Mouse (Mus musculus): Measurements from ENCODE around the gene Cers1. TPM values are rescaled to one million over a fixed set of nuclear protein-coding genes. Genes with fewer than 3 reads are reported as not detected.
A peak's percentile ranks its signal among the peaks of the same experiment; 100 is the strongest.

The Cers1 gene
- total RNA-seq, 2 experiments from 2014 or later, result 13.4 to 15.9 TPM

DNA sequence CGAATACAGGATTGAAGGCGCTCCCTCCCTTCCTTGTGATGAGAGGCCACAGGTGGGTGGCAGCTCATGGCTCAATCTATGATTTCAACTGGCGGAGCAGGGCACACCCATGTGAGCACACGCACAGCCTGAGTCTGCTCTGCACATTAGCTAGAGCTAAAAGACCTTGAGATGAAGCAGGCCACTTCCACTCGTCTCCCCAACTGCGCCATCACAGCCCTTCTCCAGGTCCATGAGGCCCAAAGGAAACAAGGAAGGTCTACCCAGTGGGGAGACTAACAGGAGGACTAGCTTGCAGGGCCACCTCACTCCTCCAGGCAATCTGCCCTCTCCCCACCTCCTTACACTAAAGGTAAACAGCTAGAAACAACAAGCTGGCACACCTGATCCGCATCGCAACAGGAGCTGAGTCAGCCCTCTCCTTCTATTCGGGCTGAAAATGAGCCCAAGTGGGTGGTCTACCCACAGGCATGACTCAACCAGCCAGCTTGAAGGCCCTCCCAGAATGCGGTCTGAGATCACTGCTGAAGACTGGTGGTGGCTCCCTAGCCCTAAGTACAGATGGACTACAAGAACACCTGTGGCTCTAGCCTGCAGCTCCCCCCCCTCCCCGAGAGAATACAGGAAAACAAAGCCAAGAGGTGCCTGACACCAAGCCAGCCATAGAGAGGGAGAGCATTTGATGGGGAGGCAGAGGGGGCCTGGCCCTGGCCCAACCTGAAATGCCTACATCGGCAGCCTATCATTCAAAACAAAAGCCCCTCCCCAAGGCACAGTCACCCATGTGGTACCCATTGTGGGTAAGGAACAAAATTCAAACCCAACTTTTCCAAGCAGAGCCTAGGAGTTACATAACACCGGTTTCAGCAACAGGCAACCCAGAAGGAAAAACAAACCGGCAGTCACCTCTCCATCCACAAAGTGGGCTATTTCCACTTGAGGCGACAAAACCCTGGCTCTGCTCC lies 35.7 kb downstream of the Cers1 start:
- no peak for DNase-seq (ENCODE audit: low spot score)

DNA sequence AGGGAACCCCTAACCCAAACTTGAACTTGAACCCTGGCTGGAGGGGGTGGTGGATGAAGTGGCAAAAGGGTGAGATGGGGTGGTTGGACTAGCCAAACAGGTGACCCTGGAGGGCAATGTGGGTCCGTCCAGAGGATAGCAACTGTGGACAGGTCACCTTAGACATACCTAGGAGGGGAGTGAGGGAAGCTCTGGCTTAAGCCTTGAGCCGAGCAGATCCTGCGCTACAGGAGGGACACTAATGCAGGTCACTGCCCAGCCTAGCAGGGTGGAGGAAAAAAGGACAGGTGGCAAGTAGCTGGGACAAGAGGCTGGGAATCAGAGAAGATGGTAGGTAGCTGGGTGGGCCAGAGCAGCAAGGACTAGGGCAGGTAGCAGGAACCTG lies 36.4 kb downstream of the Cers1 start:
- DNase-seq (ENCODE audit: low spot score), result no peak

DNA sequence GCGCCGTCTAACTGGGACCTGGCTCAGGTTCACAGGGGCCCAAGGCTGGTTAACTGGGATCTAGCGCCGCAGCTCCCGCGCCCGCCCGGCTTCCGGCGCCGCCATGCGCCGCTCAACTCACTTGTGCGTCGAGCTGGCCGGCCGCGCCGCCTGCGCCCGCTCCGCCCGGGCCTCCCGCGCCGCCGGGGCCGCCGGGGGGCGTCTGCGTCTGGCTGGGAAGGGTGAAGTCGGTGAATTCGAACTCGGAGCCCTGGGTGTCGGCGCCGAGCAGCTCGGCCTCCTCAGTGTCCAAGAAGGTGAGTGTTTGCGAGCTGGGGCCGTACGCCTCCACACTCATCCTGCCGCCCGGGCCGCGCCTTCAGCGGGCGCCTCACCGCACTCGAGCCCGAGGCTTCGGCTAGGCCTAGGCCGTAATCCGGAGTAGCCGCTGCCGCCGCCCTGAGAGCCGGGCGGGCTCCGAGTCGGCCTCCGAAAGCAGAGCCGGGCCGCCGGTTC lies 37.1 kb downstream of the Cers1 start:
- DNase-seq (ENCODE audit: low spot score), result no peak

DNA sequence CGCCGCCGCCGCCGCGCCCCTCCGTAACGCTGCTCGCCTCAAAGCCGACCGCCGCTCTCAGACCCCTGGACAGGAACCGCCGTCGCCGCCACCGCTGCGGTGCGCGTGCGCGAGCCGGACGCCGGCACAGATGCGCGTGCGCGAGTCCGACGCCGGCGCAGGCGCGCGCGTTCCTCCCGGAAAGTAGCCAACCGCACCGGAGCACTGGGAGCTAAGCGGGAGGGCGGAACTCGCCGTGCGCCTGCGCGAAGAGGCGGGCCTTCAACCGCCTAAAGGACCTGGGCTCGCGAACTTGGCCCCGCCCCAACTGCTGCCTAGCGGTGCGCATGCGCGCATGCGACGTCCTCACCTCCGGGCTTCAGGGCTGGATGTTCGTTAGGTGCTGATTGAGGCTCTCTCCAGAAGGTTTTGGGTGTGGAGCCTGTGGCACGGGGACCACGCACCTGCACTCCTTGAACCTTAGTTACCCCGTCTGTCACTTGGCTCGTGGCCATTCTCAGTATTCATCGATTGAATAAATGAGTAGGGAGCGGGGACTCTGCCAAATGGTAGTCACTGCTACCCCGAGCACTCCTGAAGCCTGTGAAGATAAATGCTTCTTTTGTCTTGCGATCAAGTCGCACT lies 37.7 kb downstream of the Cers1 start, which contains the start of gene Upf1:
TSS of gene Upf1 (minus strand) at position 85 of the 624 bp plus-strand sequence.
- DNase-seq (ENCODE audit: low spot score), result peak; percentile 99

DNA sequence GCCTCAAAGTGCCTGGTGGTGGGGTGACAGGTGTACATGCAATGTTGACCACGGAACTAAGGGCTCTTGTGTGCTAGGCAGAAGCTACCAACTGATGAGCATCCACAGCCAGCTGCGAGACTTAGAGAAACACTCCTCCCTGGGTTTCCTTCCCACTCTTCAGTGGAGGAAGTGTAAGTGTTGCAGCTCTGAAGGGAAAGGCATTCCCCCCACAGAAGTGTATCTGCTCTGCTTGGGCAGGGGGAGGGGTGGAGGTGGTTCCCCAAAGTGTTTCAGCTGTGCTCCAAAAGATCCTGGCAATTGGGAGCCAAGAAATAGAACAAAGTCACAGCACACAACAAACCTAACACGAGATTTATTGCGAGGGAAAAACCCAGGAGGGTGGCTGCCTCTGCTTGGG lies 38.4 kb downstream of the Cers1 start:
- no peak for DNase-seq (ENCODE audit: low spot score)

DNA sequence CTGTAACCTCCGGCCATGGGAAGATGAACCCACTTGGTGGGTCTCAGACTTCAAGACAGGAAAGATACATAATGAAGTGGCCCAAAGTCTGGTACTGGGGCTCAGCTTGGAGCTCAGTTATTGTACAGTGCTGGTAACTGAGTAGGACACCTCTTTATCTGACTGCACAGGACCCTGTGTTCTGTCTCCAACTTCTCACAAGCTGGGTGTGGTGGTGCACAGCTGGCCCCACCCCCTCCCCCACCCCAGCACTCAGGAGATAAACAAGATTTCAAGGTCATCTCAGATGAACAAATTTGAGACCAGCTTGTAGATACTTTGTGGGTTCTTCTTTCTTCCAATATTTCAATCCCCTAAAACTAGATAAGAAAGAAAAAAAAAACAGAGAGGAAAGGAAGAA lies 40.5 kb downstream of the Cers1 start:
- no peak for DNase-seq (ENCODE audit: low spot score)

DNA sequence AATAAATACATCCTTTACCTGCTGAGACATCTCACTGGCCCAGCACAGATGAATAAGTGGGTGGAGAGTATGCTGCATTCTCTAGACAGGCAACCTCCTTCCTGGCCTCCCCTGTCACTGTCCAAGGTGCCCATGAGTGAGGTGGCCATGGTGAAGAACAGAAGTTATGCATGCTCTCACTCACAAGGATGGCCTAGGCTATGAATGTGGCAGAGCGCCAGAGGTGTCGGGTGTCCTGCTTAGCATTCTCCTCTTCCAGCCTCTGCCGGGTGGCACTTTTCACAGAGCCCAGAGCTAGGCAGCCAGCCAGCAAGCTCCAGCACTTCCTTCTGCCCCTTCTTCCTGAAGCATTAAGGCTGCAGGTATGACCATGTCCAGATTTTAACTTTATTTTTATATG lies 43.8 kb downstream of the Cers1 start:
- peak; percentile 78 for DNase-seq (ENCODE audit: low spot score)

DNA sequence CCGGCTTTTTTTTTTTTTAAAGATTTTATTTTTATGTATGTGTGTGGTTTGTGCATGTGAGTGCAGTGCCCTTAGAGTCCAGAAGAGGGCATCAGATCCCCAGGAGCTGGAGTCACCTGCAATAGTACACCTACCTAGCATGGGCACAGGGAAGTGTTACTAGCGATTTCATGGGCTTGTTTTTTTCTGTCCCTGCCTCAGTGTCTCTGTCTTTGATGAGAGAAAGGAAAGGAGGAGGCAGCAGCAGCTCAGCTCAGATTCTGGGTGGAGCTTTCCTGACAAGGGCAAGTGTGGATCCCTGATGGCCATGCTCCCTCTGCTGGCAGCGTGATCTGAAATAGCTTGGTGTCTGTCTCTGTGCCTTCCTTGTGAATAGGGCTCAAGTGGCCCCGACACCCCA lies 45.2 kb downstream of the Cers1 start:
- no peak for DNase-seq (ENCODE audit: low spot score)

DNA sequence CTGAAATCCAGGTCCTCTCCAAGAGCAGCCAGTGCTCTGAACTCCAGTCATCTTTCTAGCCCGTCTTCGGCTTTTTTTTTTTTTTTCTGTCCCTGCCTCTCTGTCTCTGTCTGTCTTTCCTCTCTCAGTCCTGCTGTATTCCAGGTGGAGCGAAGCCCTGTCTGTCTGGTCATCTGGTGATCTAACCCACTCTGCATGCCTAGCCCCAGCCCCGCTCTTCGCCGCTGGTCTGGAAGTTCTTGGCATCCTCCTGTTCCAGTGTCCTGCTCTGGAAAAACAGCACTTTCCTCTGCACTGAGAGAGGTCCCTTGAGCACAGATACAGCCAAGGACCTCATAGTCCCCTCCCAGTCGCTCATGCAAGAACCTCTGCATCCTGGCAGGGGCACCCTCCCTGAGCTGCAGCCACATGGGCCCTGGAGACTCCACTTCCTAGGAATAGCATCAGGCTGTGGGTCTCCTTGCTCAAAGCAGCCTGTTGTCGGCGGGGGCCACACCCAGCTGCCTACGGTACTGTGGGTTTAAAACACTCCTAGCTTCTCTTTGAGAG lies 46.0 kb downstream of the Cers1 start:
- DNase-seq (ENCODE audit: low spot score), result no peak

DNA sequence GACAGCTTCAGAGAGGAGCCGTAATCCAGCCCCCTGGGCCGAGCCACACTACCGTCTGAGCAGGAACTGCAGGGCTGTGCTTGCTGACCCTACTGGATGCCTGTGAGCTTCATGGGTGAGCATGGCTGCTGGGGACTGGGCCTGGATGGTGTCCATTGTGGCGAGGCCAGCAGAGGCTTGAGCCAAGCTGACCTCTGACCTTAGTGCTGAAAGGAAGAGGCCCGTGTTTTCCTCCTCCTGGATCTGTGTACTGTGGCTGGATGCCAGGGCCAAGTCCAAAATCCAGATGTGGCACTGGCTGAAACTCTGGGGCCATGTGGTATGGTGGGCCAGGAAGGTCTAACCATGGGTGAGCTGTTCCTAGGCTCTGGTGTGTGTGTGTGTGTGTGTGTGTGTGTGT lies 48.5 kb downstream of the Cers1 start:
- no peak for DNase-seq (ENCODE audit: low spot score)

DNA sequence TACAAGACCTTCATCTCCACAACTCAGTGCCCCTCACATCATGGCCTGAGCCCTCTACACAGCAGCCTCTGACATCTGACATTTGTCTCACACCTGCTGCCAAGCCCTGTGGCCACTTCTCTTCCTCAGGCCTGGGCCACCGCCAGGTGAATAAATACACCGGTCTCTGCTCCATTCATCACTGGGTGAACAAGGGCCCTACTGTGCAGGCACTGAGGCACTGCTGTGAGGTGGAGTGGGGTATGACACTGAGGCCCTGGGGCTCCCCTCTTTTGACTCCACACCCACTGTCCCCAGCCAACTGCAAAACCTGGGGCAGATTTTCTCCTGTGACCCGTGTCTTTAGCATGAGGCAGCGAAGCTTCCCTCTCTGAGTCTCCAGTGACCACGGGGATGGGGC lies 51.0 kb downstream of the Cers1 start:
- no peak for DNase-seq (ENCODE audit: low spot score)

DNA sequence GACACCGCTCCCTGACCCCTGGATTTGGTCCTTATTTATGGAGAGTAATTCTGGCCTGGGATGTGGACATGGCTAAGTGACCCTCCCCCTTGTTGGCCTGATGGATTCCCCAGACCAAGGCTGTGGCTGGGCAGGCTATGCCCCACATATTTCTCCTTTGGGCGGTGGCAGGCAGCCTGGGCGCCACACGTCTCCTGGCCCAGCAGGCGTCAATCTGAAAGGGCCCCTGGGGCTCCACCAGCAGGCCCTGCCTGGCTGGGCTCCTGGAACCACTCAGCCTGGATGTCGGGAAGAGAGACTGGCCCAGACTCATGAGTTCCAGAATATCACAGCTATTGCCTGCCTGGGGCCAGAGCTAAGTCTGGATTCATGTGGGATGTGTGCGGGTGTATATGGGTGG lies 54.9 kb downstream of the Cers1 start:
- no peak for DNase-seq (ENCODE audit: low spot score)

DNA sequence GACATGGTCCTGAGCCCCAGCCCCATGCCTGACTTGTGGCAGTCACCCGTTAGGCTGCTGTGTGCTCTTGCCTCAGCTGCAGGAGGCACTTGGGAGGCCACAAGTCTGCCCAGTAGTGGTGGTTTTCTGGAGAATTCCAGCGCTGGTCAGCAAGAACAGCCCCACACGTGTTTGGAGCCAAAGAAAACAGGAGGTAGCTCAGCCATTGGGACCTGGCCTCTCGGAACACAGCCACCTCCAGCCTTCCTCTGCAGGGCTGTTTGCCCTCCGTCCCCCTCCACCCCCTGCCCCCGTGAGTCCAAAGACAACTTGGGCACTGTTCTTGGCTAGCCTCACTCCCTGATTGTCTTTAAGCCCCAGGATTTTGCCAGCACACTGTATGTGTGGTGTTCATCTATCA lies 56.4 kb downstream of the Cers1 start:
- no peak for DNase-seq (ENCODE audit: low spot score)

DNA sequence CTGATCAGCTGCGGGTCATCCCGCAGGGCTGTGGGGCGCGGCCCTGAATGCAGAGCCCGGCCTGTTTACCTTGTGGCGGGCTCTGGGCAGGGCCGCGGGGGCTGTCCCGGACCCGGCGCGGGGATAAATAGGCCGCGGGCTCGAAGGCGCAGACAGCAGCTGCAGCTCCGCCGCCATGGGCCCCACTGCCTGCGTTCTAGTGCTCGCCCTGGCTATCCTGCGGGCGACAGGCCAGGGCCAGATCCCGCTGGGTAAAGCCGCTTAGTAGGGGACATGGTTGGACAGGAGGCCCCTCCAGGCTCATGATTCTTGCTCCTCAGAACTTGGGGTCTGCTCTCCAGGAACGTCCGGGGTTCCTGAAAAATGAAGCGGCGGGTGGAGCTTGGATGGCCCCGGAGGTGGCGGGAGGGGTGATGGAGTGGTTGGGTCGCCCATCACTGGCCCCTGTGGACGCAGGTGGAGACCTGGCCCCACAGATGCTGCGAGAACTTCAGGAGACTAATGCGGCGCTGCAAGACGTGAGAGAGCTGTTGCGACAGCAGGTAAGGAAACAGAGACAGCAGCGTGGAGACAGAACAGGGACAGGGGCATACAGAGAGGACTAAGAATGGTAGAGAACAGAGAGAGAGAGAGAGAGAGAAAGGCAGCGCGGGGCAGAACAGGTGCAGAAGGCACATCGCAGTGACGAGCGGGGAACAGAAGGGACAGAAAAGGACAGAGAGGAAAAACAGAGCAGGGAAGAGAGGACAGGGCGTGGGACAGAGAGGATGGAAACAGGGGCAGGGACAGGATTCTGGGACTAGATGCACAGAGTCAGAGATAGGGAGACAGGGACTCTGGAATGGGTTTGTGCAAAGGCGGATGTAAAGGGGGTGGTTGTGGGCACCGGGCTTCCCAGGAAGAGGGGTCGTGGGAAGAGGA lies 58.1 kb downstream of the Cers1 start, which contains the start of gene Comp:
TSS of gene Comp (plus strand) at position 162 of the 921 bp plus-strand sequence.
- no peak for DNase-seq (ENCODE audit: low spot score)

DNA sequence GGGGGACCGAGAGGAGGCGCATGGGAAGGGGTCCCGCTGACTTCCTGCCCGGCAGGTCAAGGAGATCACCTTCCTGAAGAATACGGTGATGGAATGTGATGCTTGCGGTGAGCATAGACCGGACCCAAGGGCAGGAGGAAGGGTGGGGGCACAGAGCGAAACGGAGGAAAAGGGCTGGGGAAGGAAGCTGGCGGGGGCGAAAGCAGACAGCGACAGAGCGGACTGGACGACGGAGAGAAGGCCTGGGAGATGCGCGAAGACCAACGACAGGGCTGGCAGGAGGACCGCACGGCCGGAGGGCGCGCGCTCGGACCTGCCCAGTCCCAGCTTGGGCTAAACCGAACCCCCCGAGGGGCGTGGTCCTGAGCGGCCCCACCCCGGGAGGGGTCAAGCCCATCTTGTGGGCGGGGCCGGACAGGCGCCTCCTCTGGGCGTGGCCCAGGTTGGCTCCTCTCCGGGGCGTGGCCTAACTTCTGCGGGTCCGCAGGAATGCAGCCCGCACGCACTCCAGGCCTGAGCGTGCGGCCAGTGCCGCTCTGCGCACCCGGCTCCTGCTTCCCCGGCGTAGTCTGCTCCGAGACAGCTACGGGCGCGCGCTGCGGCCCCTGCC lies 58.8 kb downstream of the Cers1 start:
- DNase-seq (ENCODE audit: low spot score), result peak; percentile 79

DNA sequence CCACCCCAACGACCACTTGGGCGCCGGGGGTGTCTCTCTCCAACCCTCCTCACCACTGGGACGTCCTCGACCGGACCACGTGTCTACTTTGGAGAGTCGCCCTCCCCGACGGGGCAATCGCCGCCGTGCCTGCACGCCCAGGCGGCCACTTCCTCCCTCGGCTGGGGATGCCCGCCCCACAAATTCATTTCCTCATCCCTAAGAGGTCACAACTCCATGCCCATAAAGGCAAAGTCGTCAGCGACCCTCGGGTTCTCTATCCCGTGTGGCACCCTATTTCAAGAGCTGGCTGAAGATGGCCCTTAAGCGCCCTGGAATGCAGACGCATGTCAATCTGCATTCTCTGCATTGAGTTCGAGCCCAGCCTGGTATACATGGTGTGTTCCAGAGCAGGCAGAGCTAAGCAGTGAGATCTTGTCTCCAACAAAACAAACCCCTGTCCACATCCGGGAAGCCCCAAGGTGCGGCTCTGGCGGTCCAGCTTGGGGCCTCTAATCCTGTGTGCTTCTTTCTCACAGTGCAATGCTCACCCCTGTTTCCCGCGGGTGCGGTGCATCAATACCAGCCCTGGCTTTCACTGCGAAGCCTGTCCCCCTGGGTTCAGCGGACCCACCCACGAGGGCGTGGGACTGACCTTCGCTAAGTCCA lies 59.8 kb downstream of the Cers1 start:
- no peak for DNase-seq (ENCODE audit: low spot score)

DNA sequence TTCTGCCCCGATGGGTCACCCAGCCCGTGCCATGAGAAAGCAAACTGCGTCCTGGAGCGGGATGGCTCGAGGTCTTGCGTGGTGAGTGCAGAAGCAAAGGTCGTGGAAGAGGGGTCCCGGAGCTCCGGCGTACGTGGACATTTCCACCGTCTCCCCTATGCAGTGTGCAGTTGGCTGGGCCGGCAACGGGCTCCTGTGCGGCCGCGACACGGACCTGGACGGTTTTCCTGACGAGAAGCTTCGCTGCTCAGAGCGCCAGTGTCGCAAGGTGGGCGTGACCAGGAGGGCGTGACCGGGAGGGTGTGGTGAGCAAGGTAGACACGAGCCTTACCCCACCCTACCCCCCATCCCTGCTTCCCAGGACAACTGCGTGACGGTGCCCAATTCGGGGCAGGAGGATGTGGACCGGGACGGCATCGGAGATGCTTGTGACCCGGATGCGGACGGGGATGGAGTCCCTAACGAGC lies 60.7 kb downstream of the Cers1 start:
- DNase-seq (ENCODE audit: low spot score), result no peak

DNA sequence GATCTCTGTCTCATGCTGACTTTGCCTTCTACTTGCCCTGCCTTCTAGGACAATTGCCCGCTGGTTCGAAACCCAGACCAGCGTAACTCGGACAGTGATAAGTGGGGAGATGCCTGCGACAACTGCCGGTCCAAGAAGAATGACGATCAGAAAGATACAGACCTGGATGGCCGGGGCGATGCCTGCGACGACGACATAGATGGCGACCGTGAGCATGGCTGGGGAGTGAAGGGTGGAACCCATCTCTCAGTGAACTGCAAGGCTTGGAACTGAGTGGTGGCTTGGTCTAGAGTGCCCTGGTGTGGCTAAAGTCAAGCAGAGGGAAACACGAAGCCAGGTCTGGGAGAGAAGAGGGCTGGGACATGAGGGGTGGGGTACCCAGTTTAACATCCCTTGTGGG lies 61.5 kb downstream of the Cers1 start:
- no peak for DNase-seq (ENCODE audit: low spot score)

DNA sequence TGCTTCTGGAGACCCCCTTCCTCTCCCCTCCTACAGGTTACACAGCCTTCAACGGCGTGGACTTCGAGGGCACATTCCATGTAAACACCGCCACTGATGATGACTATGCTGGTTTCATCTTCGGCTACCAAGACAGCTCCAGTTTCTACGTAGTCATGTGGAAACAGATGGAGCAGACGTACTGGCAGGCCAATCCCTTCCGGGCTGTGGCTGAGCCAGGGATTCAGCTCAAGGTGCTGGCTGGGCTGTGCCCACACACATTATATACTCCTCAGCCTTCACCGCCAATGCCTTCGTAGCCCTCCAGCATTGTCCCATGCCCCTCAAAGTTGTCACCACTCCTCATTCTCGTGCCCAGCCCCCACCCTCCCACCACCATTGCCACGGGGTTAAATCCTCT lies 64.5 kb downstream of the Cers1 start:
- no peak for DNase-seq (ENCODE audit: low spot score)

Data from gastrocnemius, adult 18-20 months (tissue).